Mouse (Mus musculus) midbrain, embryonic 14.5 days (tissue): ENCODE measurements around the gene Cops4. TPM values are rescaled to one million over a fixed set of nuclear protein-coding genes. Genes with fewer than 3 reads are reported as not detected.

Experiments used
- ATAC-seq: fragments of 200-750 bp; cut with Nextera tagmentation; 2 replicates; pipeline ENCODE4 v1.8.0; 2017; ENCODE audit warnings: moderate number of reproducible peaks, moderate library complexity; ENCODE audit not compliant: low FRiP score, low TSS enrichment
- DNase-seq: peaks from one replicate; pipeline ENCODE4 v3.0.0-alpha.2; 2015
- H3K27ac ChIP-seq: fragments of 300-500 bp; sonication (generic); replicated peaks from 2 replicates; pipeline ENCODE4 v1.5.1; 2014; ENCODE audit warnings: mild to moderate bottlenecking, low read depth, low read length, moderate library complexity
- H3K27me3 ChIP-seq: fragments of 300-500 bp; sonication (generic); 2 replicates; pipeline ENCODE4 v1.6.1; 2014; ENCODE audit warnings: low read length, control low read depth, mixed read lengths; ENCODE audit not compliant: control insufficient read depth, insufficient read depth
- H3K36me3 ChIP-seq: fragments of 300-500 bp; sonication (generic); 2 replicates; pipeline ENCODE4 v1.6.1; 2014; ENCODE audit warnings: low read length, control low read depth; ENCODE audit not compliant: control insufficient read depth, insufficient read depth
- H3K4me1 ChIP-seq: fragments of 300-500 bp; sonication (generic); 2 replicates; pipeline ENCODE4 v1.6.1; 2014; ENCODE audit warnings: mild to moderate bottlenecking, antibody characterized with exemption, low read length, control low read depth; ENCODE audit not compliant: control insufficient read depth, insufficient read depth
- H3K4me2 ChIP-seq: fragments of 300-500 bp; sonication (generic); 2 replicates; pipeline ENCODE4 v1.6.1; 2014; ENCODE audit warnings: mild to moderate bottlenecking, low read length, moderate library complexity
- H3K4me3 ChIP-seq: fragments of 300-500 bp; sonication (generic); replicated peaks from 2 replicates; pipeline ENCODE4 v1.5.1; 2014; ENCODE audit warnings: low read depth, low read length
- H3K9ac ChIP-seq: fragments of 300-500 bp; sonication (generic); replicated peaks from 2 replicates; pipeline ENCODE4 v1.6.1; 2014; ENCODE audit warnings: mild to moderate bottlenecking, low read length, moderate library complexity
- H3K9me3 ChIP-seq: fragments of 300-500 bp; sonication (generic); 2 replicates; pipeline ENCODE4 v1.6.1; 2016; ENCODE audit warnings: low read length, control low read depth, mixed read lengths; ENCODE audit not compliant: control insufficient read depth
- WGBS: fragments of 180-500 bp; shearing (Covaris S2); extraction: QIAGEN DNeasy Blood & Tissue Kit; methylation state at CpG from one replicate; pipeline ENCODE4 v1.1.7; 2014; 5-methylcytosine and 5-hydroxymethylcytosine counted together
- polyA plus RNA-seq: library from polyadenylated mRNA; unstranded; fragments of >200 nt; fragmentation: Nextera tagmentation; extraction: Ambion mirVana; gene quantifications from 2 replicates; pipeline ENCODE4 v1.2.1, GENCODE M21; 2014

The Cops4 gene
- polyA plus RNA-seq, 1 experiment from 2014 or later, result 210 TPM

DNA sequence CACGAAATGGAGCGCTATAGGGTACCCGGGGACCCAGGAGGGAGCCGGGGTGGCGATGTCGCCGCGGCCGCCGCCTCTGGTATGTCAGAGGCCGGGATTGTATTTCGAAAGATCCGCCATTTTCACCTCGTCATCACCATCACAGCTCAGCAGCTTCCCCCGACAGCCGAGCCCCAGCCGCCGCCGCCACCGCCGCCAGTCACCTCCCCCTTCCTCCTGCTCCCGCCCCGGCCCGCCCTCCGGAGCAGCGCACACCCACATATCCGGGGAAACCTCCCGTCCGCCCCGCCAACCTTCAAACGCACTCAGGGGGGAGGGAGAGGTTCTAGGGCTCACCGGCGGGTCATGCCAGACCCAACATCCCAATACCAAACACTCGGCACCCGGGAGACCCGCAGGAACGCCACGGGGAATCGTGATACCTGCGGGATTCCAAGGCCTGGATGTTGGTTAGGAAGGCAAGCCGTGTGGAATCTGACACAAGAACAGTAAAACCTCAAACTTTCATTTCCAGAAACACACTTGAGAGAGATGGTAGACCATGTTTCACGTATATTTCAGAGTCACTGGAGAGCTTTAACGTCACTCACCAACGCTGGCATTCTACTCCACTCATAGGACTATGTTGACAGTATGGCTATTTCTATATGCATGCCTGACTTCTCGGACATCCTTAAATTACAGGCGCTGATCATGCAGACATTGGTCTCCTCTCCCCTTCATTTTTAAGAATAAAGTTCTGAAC is 19.5 kb upstream of the Cops4 start:
- no peaks in the 10 kb centered on the region for H3K27me3 ChIP-seq
- H3K4me1 ChIP-seq, result peaks cover 17% of the 10 kb centered on the region
- H3K9me3 ChIP-seq, result no peaks in the 10 kb centered on the region
- peak overlapping the region; percentile 92 for H3K4me2 ChIP-seq
- under 1% methylated on average over 46 of the region's 46 CpGs for WGBS
- DNase-seq (peak; percentile 82), ATAC-seq (peak; percentile 65)
- H3K27ac ChIP-seq, result peak overlapping the region; percentile 42
- H3K36me3 ChIP-seq, result no peaks in the 10 kb centered on the region
- H3K4me3 ChIP-seq, result peak overlapping the region; percentile 80
- H3K9ac ChIP-seq, result peak overlapping the region; percentile 74

DNA sequence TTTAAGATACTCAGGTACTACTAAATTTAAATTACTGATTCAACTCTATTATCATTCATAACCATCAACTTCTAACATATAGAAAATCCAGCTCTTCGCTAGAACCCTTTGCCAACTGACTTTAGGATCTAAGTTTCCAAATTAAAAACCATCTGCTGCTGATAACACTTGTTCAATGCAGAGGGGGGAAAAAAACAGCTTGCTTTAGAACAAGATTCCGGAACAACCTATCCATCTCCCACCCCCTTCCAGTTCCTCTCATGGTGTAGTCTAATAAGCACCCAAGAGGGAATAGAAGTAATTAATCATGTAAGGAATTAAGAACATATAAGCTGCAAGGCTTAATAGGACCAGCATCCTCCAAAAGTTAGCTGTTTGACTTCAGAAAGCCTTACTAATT is 18.9 kb upstream of the Cops4 start:
- WGBS, result 26% methylated on average over 2 of the region's 2 CpGs
- Histone ChIP-seq H3K36me3 (no peaks in the 10 kb centered on the region), H3K9me3 (no peaks in the 10 kb centered on the region), H3K9ac (peak overlapping the region; percentile 56), H3K4me1 (peaks cover 17% of the 10 kb centered on the region), H3K27ac (no peak overlapping the region), H3K27me3 (no peaks in the 10 kb centered on the region), H3K4me2 (peak overlapping the region; percentile 92), H3K4me3 (peak overlapping the region; percentile 80)
- peak; percentile 11 for DNase-seq
- no peak for ATAC-seq

DNA sequence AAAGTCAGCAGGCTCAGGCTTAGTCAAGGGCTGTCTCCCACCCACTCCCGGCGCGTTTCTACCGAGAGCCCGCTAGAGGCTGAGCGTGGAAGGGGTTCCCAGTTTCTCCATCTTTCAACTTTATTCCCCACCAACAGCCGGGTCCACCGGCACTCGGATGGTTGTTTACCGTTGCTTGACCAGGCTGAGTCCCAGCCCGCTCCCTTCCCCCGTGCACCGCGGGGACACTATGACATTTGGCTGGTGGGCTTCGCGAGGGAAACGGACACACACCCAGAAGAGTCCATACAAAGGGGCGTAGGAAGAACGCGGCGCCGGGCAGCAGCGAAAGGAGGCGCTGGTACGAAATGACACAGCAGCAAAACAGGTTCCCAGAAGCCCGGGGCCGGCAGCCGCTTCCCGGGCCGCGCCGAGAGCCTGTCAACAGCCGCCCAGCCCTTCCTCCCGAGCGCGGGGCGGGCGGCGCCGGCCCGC is 18.2 kb upstream of the Cops4 start:
- DNase-seq (peak; percentile 75), ATAC-seq (peak; percentile 24)
- Histone ChIP-seq H3K4me3 (peak overlapping the region; percentile 80), H3K9me3 (no peaks in the 10 kb centered on the region), H3K4me1 (peaks cover 17% of the 10 kb centered on the region), H3K4me2 (peak overlapping the region; percentile 92), H3K27me3 (no peaks in the 10 kb centered on the region), H3K9ac (peak overlapping the region; percentile 56), H3K36me3 (no peaks in the 10 kb centered on the region), H3K27ac (peak overlapping the region; percentile 72)
- under 1% methylated on average over 37 of the region's 41 CpGs for WGBS

DNA sequence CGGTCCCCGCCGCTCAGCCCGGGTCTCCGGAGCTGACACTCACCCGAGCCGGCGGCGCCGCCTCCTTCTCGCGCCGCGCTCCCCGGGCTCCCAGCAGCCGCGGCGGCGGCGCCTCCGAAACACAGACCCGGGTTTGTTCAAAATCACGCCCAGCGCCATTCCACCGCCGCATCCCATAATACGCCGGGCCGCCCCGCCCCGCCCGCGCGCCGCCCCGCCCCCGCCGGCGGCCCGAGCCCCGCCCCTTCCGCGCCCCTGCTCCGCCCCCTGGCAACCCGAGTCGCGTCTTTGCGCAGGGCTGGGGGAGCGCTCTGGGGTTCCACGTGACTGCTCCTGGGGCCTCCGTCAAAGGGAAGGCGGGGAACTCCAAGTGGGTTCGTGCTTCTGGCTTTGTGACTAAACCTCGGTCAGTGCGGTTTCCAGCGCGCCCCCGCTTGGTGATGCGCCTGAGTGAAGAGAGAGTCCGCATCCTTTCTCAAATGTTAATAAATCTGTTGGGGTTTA is 17.6 kb upstream of the Cops4 start, which contains the start of gene Lin54:
Gene Lin54, minus strand, starts transcription at position 182 of the 504 bp plus-strand sequence.
- no peaks in the 10 kb centered on the region for H3K9me3 ChIP-seq

DNA sequence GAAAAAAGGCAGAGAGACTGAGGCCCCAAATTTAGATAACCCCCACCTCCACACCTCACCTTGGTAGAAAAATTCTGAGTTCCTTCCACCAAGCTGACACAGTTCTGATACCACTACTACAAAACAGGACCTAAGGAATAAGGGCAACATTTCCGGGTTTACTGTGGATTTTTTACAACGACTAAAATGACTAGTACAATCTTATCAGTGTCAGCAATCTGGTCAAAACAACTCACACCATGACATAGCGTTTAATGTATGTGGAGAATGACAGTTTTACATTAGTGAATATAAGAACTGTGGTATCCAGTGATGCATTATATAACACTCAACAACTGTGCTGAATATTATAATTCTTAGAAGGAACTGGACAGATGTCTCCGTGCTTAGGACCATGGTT is 16.8 kb upstream of the Cops4 start:
- H3K4me2 ChIP-seq, result peak overlapping the region; percentile 92; the same call in 1 of the 2 replicates
- no peaks in the 10 kb centered on the region for H3K9me3 ChIP-seq
- no peak overlapping the region for H3K4me3 ChIP-seq
- no peak overlapping the region for H3K27ac ChIP-seq
- no peaks in the 10 kb centered on the region for H3K27me3 ChIP-seq
- ATAC-seq (no peak), DNase-seq (no peak)
- H3K9ac ChIP-seq, result no peak overlapping the region
- peaks cover 17% of the 10 kb centered on the region for H3K4me1 ChIP-seq
- H3K36me3 ChIP-seq, result no peaks in the 10 kb centered on the region
- WGBS, result 86% methylated on average over 4 of the region's 4 CpGs

More for the DNA sequence above, 17.6 kb upstream of the Cops4 start, which contains the start of gene Lin54:
- Histone ChIP-seq H3K36me3 (no peaks in the 10 kb centered on the region), H3K4me1 (peaks cover 17% of the 10 kb centered on the region), H3K4me3 (peak within 1 kb of the TSS; percentile 80), H3K27me3 (no peaks in the 10 kb centered on the region), H3K4me2 (peak within 1 kb of the TSS; percentile 92), H3K27ac (peak within 1 kb of the TSS; percentile 72), H3K9ac (peak within 1 kb of the TSS; percentile 56)
- WGBS, result 1% methylated on average over 56 of the region's 60 CpGs
- peak; percentile 94 for ATAC-seq
- DNase-seq, result peak; percentile 95

DNA sequence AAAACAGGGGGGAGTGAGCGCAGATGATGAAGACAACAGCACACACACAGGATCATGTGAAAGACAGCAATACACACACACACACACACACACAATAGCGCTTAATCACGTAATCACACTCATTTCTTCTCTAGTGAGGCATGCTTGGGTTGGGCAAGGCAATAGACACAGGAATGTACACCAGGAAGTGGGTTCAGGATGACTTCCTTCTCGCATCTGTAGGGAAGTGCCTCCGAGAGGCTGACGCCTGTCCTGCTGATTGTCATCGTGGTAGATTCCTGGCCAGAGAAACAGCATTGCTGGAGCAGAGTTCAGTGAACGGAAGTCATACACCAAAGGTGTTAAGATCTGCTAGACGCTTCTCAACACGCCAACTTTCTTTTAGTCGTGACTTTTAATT is 8.9 kb upstream of the Cops4 start:
- Histone ChIP-seq H3K36me3 (no peaks in the 10 kb centered on the region), H3K4me2 (no peak overlapping the region), H3K27ac (no peak overlapping the region), H3K27me3 (no peaks in the 10 kb centered on the region), H3K4me1 (no peaks in the 10 kb centered on the region), H3K4me3 (no peak overlapping the region), H3K9me3 (no peaks in the 10 kb centered on the region), H3K9ac (no peak overlapping the region)
- no peak for DNase-seq
- WGBS, result 84% methylated on average over 11 of the region's 11 CpGs
- no peak for ATAC-seq

DNA sequence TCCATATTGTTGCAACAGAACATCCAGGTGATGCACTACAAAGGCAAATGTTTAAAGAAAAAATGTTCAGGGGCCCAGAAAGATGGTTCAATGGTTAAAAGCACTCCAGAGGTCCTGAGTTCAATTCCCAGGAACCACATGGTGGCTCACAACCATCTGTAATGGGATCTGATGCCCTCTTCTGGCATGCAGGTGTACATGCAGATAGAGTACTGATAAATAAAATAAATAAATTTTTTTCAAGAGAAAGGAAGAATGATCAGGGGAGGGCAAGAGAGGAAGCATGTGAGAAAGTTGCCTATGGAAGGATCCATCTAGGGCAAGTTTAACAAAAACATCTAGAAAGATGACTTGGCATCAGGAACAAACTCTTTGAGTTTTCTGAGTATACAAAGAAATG is 5.5 kb upstream of the Cops4 start:
- peaks cover under 1% of the 10 kb centered on the region; the same call in 1 of the 2 replicates for H3K4me1 ChIP-seq
- H3K9ac ChIP-seq, result no peak overlapping the region
- no peak overlapping the region for H3K4me2 ChIP-seq
- ATAC-seq (no peak), DNase-seq (no peak)
- no peak overlapping the region for H3K27ac ChIP-seq
- H3K27me3 ChIP-seq, result no peaks in the 10 kb centered on the region
- H3K9me3 ChIP-seq, result no peaks in the 10 kb centered on the region
- no peaks in the 10 kb centered on the region for H3K36me3 ChIP-seq
- H3K4me3 ChIP-seq, result no peak overlapping the region

DNA sequence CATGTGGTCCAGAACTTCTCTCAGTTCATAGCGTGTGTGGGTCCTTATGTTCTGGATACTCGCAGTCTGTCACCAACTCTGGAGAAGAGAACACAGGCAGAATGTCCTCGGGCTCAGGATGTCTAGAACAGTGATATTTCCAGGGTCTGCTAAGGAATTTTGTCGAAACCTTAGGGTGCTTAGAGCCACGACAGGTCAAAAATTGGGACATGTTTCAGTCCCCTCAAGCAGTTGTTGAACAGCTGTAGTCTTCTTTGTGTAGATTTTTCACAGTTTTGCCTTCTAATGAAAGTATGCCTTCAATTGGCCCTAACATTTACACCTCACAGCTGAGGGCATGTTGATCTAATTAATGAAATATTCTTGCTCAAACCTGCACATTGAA is 910 bp downstream of the Cops4 start:
- Histone ChIP-seq H3K9ac (peak overlapping the region; percentile 75), H3K4me3 (peak overlapping the region; percentile 69), H3K27me3 (no peaks in the 10 kb centered on the region), H3K27ac (peak overlapping the region; percentile 77; the same call in 1 of the 2 replicates), H3K9me3 (no peaks in the 10 kb centered on the region), H3K36me3 (peaks cover 7% of the 10 kb centered on the region; the same call in 1 of the 2 replicates), H3K4me1 (peaks cover 14% of the 10 kb centered on the region), H3K4me2 (peak overlapping the region; percentile 80)
- DNase-seq (no peak), ATAC-seq (peak; percentile 4; the same call in 1 of the 2 replicates)
- 8% methylated on average over 5 of the region's 5 CpGs for WGBS
